8 mouse cellular contexts compared by ENCODE assay signal in the genomic region with DNA sequence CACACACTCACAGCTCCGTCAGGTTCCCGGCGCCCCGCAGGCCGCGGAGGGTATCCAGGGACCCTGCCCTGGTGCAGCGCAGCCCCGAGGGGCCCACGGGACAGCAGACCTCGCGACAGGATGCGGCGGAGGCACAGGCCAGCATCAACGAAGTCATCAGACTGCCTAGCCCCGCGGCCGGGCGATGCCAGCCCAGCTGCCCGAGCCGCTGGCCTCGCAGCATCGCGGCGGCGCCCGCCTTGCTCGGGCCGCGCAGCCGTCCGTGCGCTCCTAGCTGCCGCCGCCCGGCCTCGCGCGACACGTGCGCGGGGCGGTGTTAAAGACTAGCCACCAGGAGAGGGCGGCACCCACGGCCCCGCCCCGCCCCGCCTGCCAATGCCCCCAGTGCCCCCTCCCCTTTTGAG. TPM values are rescaled to one million over a fixed set of nuclear protein-coding genes. Genes with fewer than 3 reads are reported as not detected.
DNase-seq lines count a peak whose midpoint lies in the region; ATAC-seq and TF ChIP-seq lines count a peak whose summit lies in the region.

A gene (minus strand): TSS at position 241 of the 404 bp plus-strand sequence.

- no peak for ATAC-seq in embryonic facial prominence, embryonic 11.5 days (replicated peaks; ENCODE audit: insufficient number of reproducible peaks, low FRiP score, low TSS enrichment, low read depth)
- ATAC-seq in kidney, postnatal 0 days (replicated peaks; ENCODE audit: low FRiP score, low read depth): peak; percentile 62; the same call in 1 of the 2 replicates
- ATAC-seq in neural tube, embryonic 12.5 days (ENCODE audit: low FRiP score, low read depth): peak; percentile 38; the same call in 1 of the 2 replicates

- H3K79me2 ChIP-seq in liver, adult 2 months (ENCODE audit: control insufficient read depth, insufficient read depth, low read length): no peaks in the 10 kb centered on the region

- no peak for TF ChIP-seq POLR2A in liver, adult 2 months (IDR thresholded peaks at IDR 0.05; ENCODE audit: extremely low read depth, insufficient read depth, low read length)

- 2% methylated on average over 47 of the region's 47 CpGs for WGBS in liver, adult 2 months
- 0% methylated on average over 38 of the region's 47 CpGs for WGBS in embryonic facial prominence, embryonic 11.5 days
- WGBS in kidney, postnatal 0 days: under 1% methylated on average over 27 of the region's 47 CpGs
- WGBS in neural tube, embryonic 12.5 days: 0% methylated on average over 47 of the region's 47 CpGs

- H3K4me2 ChIP-seq in embryonic facial prominence, embryonic 11.5 days (ENCODE audit: low read depth, low read length): peak within 1 kb of the TSS; percentile 51
- H3K4me2 ChIP-seq in kidney, postnatal 0 days (ENCODE audit: low read length): peak within 1 kb of the TSS; percentile 49
- H3K4me2 ChIP-seq in neural tube, embryonic 12.5 days (replicated peaks): peak within 1 kb of the TSS; percentile 59

- H3K36me3 ChIP-seq in liver, adult 2 months (ENCODE audit: control insufficient read depth, insufficient read depth, low read length): no peaks in the 10 kb centered on the region
- no peaks in the 10 kb centered on the region for H3K36me3 ChIP-seq in embryonic facial prominence, embryonic 11.5 days (replicated peaks; ENCODE audit: control insufficient read depth, insufficient read depth, low read depth, low read length)
- H3K36me3 ChIP-seq in kidney, postnatal 0 days (ENCODE audit: insufficient read depth, low read length): no peaks in the 10 kb centered on the region
- H3K36me3 ChIP-seq in neural tube, embryonic 12.5 days: no peaks in the 10 kb centered on the region

- H3K4me1 ChIP-seq in liver, adult 2 months (ENCODE audit: control insufficient read depth, insufficient read depth, low read length): peaks cover 6% of the 10 kb centered on the region; the same call in 1 of the 2 replicates
- H3K4me1 ChIP-seq in embryonic facial prominence, embryonic 11.5 days (ENCODE audit: control insufficient read depth, insufficient read depth, low read length): peaks cover 16% of the 10 kb centered on the region
- peaks cover 8% of the 10 kb centered on the region for H3K4me1 ChIP-seq in kidney, postnatal 0 days (replicated peaks; ENCODE audit: insufficient read depth, low read length)
- peaks cover 21% of the 10 kb centered on the region for H3K4me1 ChIP-seq in neural tube, embryonic 12.5 days

- H3K9ac ChIP-seq in liver, adult 2 months (ENCODE audit: low read depth, low read length): peak within 1 kb of the TSS; percentile 10; the same call in 1 of the 2 replicates
- peak within 1 kb of the TSS; percentile 37; the same call in 1 of the 2 replicates for H3K9ac ChIP-seq in embryonic facial prominence, embryonic 11.5 days (replicated peaks; ENCODE audit: low read length)
- no peak within 1 kb of the TSS for H3K9ac ChIP-seq in kidney, postnatal 0 days (ENCODE audit: low read depth, low read length)
- H3K9ac ChIP-seq in neural tube, embryonic 12.5 days: peak within 1 kb of the TSS; percentile 44; the same call in 1 of the 2 replicates

- no peak for DNase-seq in liver, adult 2 months (ENCODE audit: extremely low read depth, low read depth, low spot score)
- no peak for DNase-seq in liver
- DNase-seq in embryonic facial prominence, embryonic 11.5 days (ENCODE audit: low spot score): no peak
- no peak for DNase-seq in kidney, postnatal 0 days (ENCODE audit: low spot score)
- no peak for DNase-seq in left cerebral cortex, postnatal 36 days (ENCODE audit: low spot score in 2 of 2)
- DNase-seq in cerebellum, postnatal 4 days (ENCODE audit: low spot score in 2 of 2): no peak
- DNase-seq in lung, postnatal 36 days: no peak

- no peak for TF ChIP-seq CTCF in liver, adult 2 months (IDR thresholded peaks at IDR 0.05; ENCODE audit: low read depth, low read length)
- no peak for TF ChIP-seq CTCF in kidney, postnatal 0 days (IDR thresholded peaks at IDR 0.05; ENCODE audit: low read depth)

- H3K27ac ChIP-seq in liver, adult 2 months (replicated peaks; ENCODE audit: insufficient read depth, low read depth, low read length): no peak within 1 kb of the TSS
- no peak within 1 kb of the TSS for H3K27ac ChIP-seq in embryonic facial prominence, embryonic 11.5 days (replicated peaks; ENCODE audit: low read depth, low read length)
- no peak within 1 kb of the TSS for H3K27ac ChIP-seq in kidney, postnatal 0 days
- no peak within 1 kb of the TSS for H3K27ac ChIP-seq in neural tube, embryonic 12.5 days

- no peaks in the 10 kb centered on the region for H3K9me3 ChIP-seq in embryonic facial prominence, embryonic 11.5 days (replicated peaks; ENCODE audit: control insufficient read depth, low read length)
- H3K9me3 ChIP-seq in kidney, postnatal 0 days (replicated peaks; ENCODE audit: low read length): no peaks in the 10 kb centered on the region
- H3K9me3 ChIP-seq in neural tube, embryonic 12.5 days: no peaks in the 10 kb centered on the region

- peaks cover 13% of the 10 kb centered on the region for H3K27me3 ChIP-seq in liver, adult 2 months (ENCODE audit: control insufficient read depth, insufficient read depth, low read length)
- H3K27me3 ChIP-seq in embryonic facial prominence, embryonic 11.5 days (ENCODE audit: control insufficient read depth, insufficient read depth, low read length): peaks cover 68% of the 10 kb centered on the region
- peaks cover 61% of the 10 kb centered on the region for H3K27me3 ChIP-seq in kidney, postnatal 0 days (ENCODE audit: insufficient read depth, low read length)
- H3K27me3 ChIP-seq in neural tube, embryonic 12.5 days (replicated peaks): peaks cover 81% of the 10 kb centered on the region

- intact Hi-C loops in left cerebral cortex, postnatal 36 days (cut with DNase I): no loop called here

- peak within 1 kb of the TSS; percentile 15; the same call in 1 of the 2 replicates for H3K4me3 ChIP-seq in liver, adult 2 months (ENCODE audit: insufficient read depth, low read depth, low read length)
- peak within 1 kb of the TSS; percentile 27 for H3K4me3 ChIP-seq in embryonic facial prominence, embryonic 11.5 days (ENCODE audit: low read depth, low read length)
- H3K4me3 ChIP-seq in kidney, postnatal 0 days (replicated peaks; ENCODE audit: low read depth, low read length): peak within 1 kb of the TSS; percentile 21
- peak within 1 kb of the TSS; percentile 34 for H3K4me3 ChIP-seq in neural tube, embryonic 12.5 days

RNA-seq across cellular contexts. Expression of the gene that starts here (rescaled TPM):
- total RNA-seq in liver, adult 2 months (2014; rRNA removed): 0.27 TPM in 1 of 2 replicates, not detected in the other
- 0.04 and 0.12 TPM in 2 replicates for polyA plus RNA-seq in liver, adult 2 months (2012; rRNA removed)
- 7.4 and 8.1 TPM in 2 replicates for polyA plus RNA-seq in embryonic facial prominence, embryonic 11.5 days (2014; fragmentation: Nextera tagmentation; extraction: Ambion mirVana)
- 2.1 and 2.3 TPM in 2 replicates for polyA plus RNA-seq in kidney, postnatal 0 days (2015; fragmentation: Nextera tagmentation; extraction: Ambion mirVana)
- 93.8 and 141 TPM in 2 replicates for polyA plus RNA-seq in neural tube, embryonic 12.5 days (2016; fragmentation: Nextera tagmentation; extraction: Ambion mirVana)
- under 1 TPM; 0.35 to 0.95 TPM for total RNA-seq in left cerebral cortex, postnatal 36 days (2021)

Comparison
In these comparisons a context has a peak if more than half of its experiments do, and no peak if none do; other contexts are left out.
1. RNA of the gene that starts here (polyA plus RNA-seq): 93.8 to 141 TPM in neural tube, embryonic 12.5 days; 7.4 to 8.1 TPM in embryonic facial prominence, embryonic 11.5 days, 2.1 to 2.3 TPM in kidney, postnatal 0 days and 0.04 to 0.12 TPM in liver, adult 2 months; every median in the first group is over 10 times any median in the second.
2. Peak in every context shown above with its lines, with median percentiles within 50 percentile points of each other: H3K4me3 ChIP-seq and H3K4me2 ChIP-seq.